Mouse (Mus musculus) testis, adult 2 months (tissue): Measurements from ENCODE around the gene Gatc. TPM values are rescaled to one million over a fixed set of nuclear protein-coding genes. Genes with fewer than 3 reads are reported as not detected.

Source experiments
- H3K27ac ChIP-seq: fragments of 200-500 bp; 2 replicates; pipeline ENCODE4 v1.5.1; 2012; ENCODE audit warnings: low read depth, low read length; ENCODE audit not compliant: control insufficient read depth, insufficient read depth
- H3K27me3 ChIP-seq: fragments of 200-500 bp; 2 replicates; pipeline ENCODE4 v1.6.1; 2012; ENCODE audit warnings: mild to moderate bottlenecking, low read length, moderate library complexity; ENCODE audit not compliant: control insufficient read depth, insufficient read depth
- H3K36me3 ChIP-seq: fragments of 200-500 bp; 2 replicates; pipeline ENCODE4 v1.6.1; 2012; ENCODE audit warnings: mild to moderate bottlenecking, low read length; ENCODE audit not compliant: control insufficient read depth, insufficient read depth
- H3K4me1 ChIP-seq: fragments of 200-500 bp; 2 replicates; pipeline ENCODE4 v1.6.1; 2012; ENCODE audit warnings: low read length; ENCODE audit not compliant: control insufficient read depth, insufficient read depth
- H3K4me3 ChIP-seq: fragments of 200-500 bp; 2 replicates; pipeline ENCODE4 v1.5.1; 2012; ENCODE audit warnings: low read depth, mild to moderate bottlenecking, low read length, moderate library complexity, mixed read lengths; ENCODE audit not compliant: control insufficient read depth
- CTCF ChIP-seq: fragments of 200-500 bp; IDR thresholded peaks from 2 replicates; pipeline ENCODE4 v1.5.1; 2012; ENCODE audit warnings: low read depth, mild to moderate bottlenecking, inconsistent platforms, low read length, moderate library complexity; ENCODE audit not compliant: control insufficient read depth, insufficient read depth, insufficient replicate concordance
- POLR2A ChIP-seq: fragments of 200-500 bp; IDR thresholded peaks from 2 replicates; pipeline ENCODE4 v1.6.1; 2012; ENCODE audit warnings: low read depth, mild to moderate bottlenecking, inconsistent platforms, low read length, moderate library complexity; ENCODE audit not compliant: control insufficient read depth
- polyA plus RNA-seq: library from polyadenylated mRNA; depleted of rRNA; stranded (reverse); fragments of >200 nt; gene quantifications from 2 replicates; pipeline ENCODE4 v1.2.3, GENCODE M21; 2012

Gatc gene
- polyA plus RNA-seq, 1 experiment = 16.0 TPM

- Histone ChIP-seq H3K4me1 (peaks cover 4% of the 10 kb centered on the region), H3K27me3 (no peaks in the 10 kb centered on the region), H3K4me3 (peak overlapping the region; percentile 89), H3K27ac (peak overlapping the region; percentile 56), H3K36me3 (no peaks in the 10 kb centered on the region; the same call in 1 of the 2 replicates)
- no peak for TF ChIP-seq CTCF
- TF ChIP-seq POLR2A = no peak
Observed at GRCm38 (mm10) chr5:115349225-115349555, 8.2 kb upstream of the Gatc start.

DNA sequence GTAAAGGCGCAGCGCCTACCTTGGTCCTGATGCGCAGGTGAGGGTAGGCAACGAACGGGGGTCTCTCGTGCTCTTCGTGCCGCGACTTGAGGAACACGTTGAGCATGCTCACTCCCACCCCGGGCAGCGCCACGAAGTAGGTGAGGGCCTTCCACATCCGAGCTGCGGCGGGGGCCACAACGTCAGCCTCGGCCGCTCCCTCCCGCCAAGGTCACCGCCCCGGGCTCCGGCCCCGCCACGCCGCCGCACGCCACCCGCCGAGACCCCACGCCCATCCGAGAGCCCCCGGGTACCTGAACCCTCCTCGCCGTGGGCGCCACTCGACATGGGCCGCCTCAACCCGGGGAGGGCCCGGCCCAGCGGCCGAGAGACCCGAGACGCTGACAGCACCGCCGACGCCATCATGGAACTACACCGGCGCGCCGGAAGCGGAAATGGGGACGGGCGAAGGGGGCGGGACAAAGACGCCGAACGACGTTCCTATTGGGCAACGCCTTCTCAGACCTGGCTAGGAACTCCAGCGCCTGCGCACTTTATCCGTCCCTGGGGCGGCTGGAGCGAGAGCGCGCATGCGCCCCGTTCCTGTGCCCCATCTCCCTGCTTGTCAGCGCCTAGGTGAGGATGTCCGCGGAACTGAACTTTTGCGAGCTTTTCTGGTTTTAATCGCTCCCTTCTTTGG, 7.7 kb upstream of the Gatc start, which contains the start of gene Cox6a1:
Gene Cox6a1 (minus strand): TSS at position 436 of the 679 bp plus-strand sequence.
- peaks cover 4% of the 10 kb centered on the region for H3K4me1 ChIP-seq
- H3K27me3 ChIP-seq = no peaks in the 10 kb centered on the region
- peak within 1 kb of the TSS; percentile 92 for H3K4me3 ChIP-seq
- TF ChIP-seq POLR2A = peak; percentile 74
- no peak for TF ChIP-seq CTCF
- peaks cover 2% of the 10 kb centered on the region; the same call in 1 of the 2 replicates for H3K36me3 ChIP-seq
- peak within 1 kb of the TSS; percentile 56 for H3K27ac ChIP-seq

GRCm38 (mm10) chr5:115347564-115347963, 6.6 kb upstream of the Gatc start:
- TF ChIP-seq POLR2A (no peak), CTCF (peak; percentile 69; the same call in 1 of the 2 replicates)
- Histone ChIP-seq H3K36me3 (peaks cover 2% of the 10 kb centered on the region; the same call in 1 of the 2 replicates), H3K27ac (no peak overlapping the region), H3K27me3 (no peaks in the 10 kb centered on the region), H3K4me1 (peaks cover 4% of the 10 kb centered on the region), H3K4me3 (peak overlapping the region; percentile 67)

DNA sequence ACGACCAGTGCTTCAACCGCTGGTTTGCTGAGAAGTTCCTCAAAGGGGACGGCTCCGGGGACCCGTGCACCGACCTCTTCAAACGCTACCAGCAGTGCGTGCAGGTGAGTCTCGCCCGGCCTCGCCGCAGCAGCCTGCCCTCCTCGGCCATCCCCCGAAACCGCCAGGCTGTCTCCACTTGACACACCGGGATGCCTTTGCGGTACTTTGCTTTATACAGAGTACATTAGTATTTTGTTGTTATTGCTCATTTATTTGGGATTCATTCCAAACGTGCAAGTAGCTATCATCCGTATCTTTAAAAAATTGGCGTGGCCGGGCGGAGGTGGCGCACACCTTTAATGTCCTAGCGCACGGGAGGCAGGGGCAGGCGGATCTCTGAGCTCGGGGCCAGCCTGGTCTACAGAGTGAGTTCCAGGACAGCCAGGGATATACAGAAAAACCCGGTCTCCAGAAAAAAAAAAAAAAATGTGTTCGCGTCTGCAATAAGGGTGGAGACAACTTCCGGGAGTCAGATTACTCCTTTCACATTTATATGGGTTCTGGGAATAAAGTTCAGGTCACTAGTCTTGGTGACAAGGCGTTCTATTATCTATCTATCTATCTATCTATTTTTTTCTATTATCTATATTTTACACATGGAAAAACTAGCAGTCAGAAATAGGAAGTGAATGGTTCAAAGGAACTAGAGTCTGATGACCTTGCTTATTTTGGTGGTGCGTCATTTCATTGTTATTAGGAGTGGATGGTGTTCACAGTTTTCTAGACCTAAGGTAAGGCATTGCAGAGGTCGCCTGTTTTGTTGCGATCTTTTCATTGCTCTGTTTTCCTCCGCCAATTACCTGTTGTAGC, 562 bp upstream of the Gatc start:
- Histone ChIP-seq H3K4me3 (peak overlapping the region; percentile 100), H3K4me1 (peaks cover 2% of the 10 kb centered on the region), H3K27ac (peak overlapping the region; percentile 78), H3K36me3 (peaks cover 2% of the 10 kb centered on the region; the same call in 1 of the 2 replicates), H3K27me3 (no peaks in the 10 kb centered on the region)
- TF ChIP-seq CTCF = no peak
- TF ChIP-seq POLR2A = no peak

DNA sequence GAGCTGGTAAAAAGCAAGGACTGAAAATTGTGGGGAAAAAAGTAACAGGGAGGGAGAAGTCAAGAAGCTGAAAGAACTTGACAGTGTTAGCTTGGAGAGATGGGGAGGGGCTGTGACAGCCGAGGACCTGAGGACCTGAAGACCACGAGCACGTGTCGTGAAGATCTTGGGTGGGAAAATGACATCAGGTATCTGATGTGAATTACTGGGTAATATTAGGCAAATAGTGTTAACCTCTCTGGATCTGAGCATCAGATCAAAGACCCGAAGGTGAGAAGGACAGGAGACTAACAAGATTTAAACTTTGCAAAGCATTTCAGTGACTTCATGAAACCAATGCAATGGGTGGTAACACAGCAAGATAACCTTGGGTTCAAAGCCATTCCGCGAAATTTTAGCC, 971 bp downstream of the Gatc start:
- H3K4me1 ChIP-seq = peaks cover 2% of the 10 kb centered on the region
- peak overlapping the region; percentile 7 for H3K4me3 ChIP-seq
- 0 out of 2 replicates have a peak, but pooled peaks cover 2% of the 10 kb centered on the region for H3K36me3 ChIP-seq

GRCm38 (mm10) chr5:115333626-115334025, 7.4 kb downstream of the Gatc start:
- Histone ChIP-seq H3K4me3 (no peak overlapping the region), H3K27me3 (no peaks in the 10 kb centered on the region), H3K27ac (no peak overlapping the region; the same call in 1 of the 2 replicates), H3K4me1 (peaks cover 3% of the 10 kb centered on the region; the same call in 1 of the 2 replicates), H3K36me3 (no peaks in the 10 kb centered on the region; the same call in 1 of the 2 replicates)
- TF ChIP-seq POLR2A (no peak), CTCF (no peak)

More for the DNA sequence above, 971 bp downstream of the Gatc start:
- Histone ChIP-seq H3K27ac (no peak overlapping the region), H3K27me3 (no peaks in the 10 kb centered on the region)
- no peak for TF ChIP-seq POLR2A
- TF ChIP-seq CTCF = no peak

GRCm38 (mm10) chr5:115330955-115331354, 10.0 kb downstream of the Gatc start:
- TF ChIP-seq CTCF (no peak), POLR2A (no peak)
- no peaks in the 10 kb centered on the region for H3K27me3 ChIP-seq
- H3K4me1 ChIP-seq = peaks cover 9% of the 10 kb centered on the region
- no peaks in the 10 kb centered on the region; the same call in 1 of the 2 replicates for H3K36me3 ChIP-seq
- H3K27ac ChIP-seq = no peak overlapping the region
- no peak overlapping the region for H3K4me3 ChIP-seq
